ENCODE assay signal across 21 mouse cellular contexts in the genomic region with DNA sequence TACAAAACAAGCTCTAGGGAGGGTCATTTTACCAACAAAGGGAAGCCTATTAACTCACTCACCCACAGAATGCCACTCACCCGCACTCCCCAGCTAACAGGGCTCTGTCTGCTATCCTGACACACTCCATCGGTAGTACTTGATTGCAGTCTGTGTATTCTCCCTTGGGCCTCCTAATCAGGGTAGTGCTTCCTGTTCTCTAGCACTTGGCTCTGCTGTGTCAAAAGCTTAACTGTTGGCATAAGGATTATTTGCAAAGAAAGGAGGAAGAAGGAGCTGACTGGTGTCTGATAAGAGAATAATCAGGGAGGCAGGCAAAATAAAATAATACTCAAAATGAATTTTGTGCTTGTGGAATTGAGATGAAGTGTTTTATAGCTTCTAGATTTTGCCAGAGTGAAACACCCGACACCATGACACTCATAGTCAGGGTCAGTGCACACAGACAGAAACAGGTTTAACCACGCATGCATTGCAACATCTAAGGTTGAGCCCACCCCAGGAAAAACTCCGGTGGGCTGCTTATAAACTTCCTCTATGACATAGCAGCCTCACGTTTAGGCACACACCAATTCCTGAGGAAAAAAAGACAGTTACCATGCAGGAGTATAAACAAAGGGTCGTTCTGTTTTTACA. TPM values are rescaled to one million over a fixed set of nuclear protein-coding genes. Genes with fewer than 3 reads are reported as not detected.
A peak's percentile ranks its signal among the peaks of the same experiment; 100 is the strongest.
DNase-seq lines count a peak whose midpoint lies in the region; ATAC-seq and TF ChIP-seq lines count a peak whose summit lies in the region.
"Had no signal": no experiment of that assay in that cellular context is flagged by ENCODE, and none has a peak within 500 bp of the region (broad histone marks: within the 10 kb centered on the region; RNA-seq: fewer than 3 reads in every experiment).

No protein-coding gene starts in this region.

- H3K4me3 ChIP-seq in heart, adult 2 months, result no peak overlapping the region
- no peak overlapping the region for H3K4me3 ChIP-seq in limb, embryonic 14.5 days (replicated peaks; ENCODE audit: low read length)
- no peak overlapping the region for H3K4me3 ChIP-seq in limb, embryonic 10.5 days
- H3K4me3 ChIP-seq in MEL (ENCODE audit: control insufficient read depth in 1 of 2, insufficient read depth in 1 of 2, low read depth in 2 of 2, low read length in 2 of 2), result peak overlapping the region; percentile 38 to 40
- H3K4me3 ChIP-seq in heart, embryonic 16.5 days (ENCODE audit: low read length), result no peak overlapping the region
- H3K4me3 ChIP-seq: embryonic facial prominence, embryonic 13.5 days; forebrain, embryonic 15.5 days; gastrocnemius, adult 2 months; hindbrain, embryonic 13.5 days; neural tube, embryonic 15.5 days had no signal

- H3K27me3 ChIP-seq in heart, adult 2 months (ENCODE audit: control insufficient read depth, insufficient read depth, low read length), result no peaks in the 10 kb centered on the region
- H3K27me3 ChIP-seq in limb, embryonic 14.5 days (ENCODE audit: control insufficient read depth, insufficient read depth, low read length), result no peaks in the 10 kb centered on the region
- no peaks in the 10 kb centered on the region for H3K27me3 ChIP-seq in limb, embryonic 10.5 days (ENCODE audit: low read depth, poor library complexity, severe bottlenecking)
- no peaks in the 10 kb centered on the region for H3K27me3 ChIP-seq in MEL (ENCODE audit: control insufficient read depth in 1 of 2, insufficient read depth in 2 of 2, low read length in 2 of 2)
- H3K27me3 ChIP-seq in heart, embryonic 16.5 days (ENCODE audit: control insufficient read depth, insufficient read depth, low read length), result no peaks in the 10 kb centered on the region
- H3K27me3 ChIP-seq: embryonic facial prominence, embryonic 13.5 days; forebrain, embryonic 15.5 days; hindbrain, embryonic 13.5 days; neural tube, embryonic 15.5 days had no signal

- H3K79me2 ChIP-seq in heart, adult 2 months (replicated peaks; ENCODE audit: control insufficient read depth, insufficient read depth, low read length), result no peaks in the 10 kb centered on the region
- peaks cover 5% of the 10 kb centered on the region for H3K79me2 ChIP-seq in MEL (ENCODE audit: control insufficient read depth, insufficient read depth, low read length, poor library complexity)

- no peak overlapping the region for H3K4me2 ChIP-seq in limb, embryonic 14.5 days (replicated peaks; ENCODE audit: low read depth, low read length, severe bottlenecking)
- H3K4me2 ChIP-seq in heart, embryonic 16.5 days (ENCODE audit: low read depth, low read length), result no peak overlapping the region
- H3K4me2 ChIP-seq: embryonic facial prominence, embryonic 13.5 days; forebrain, embryonic 15.5 days; hindbrain, embryonic 13.5 days; neural tube, embryonic 15.5 days had no signal

- no peak; the same call in 1 of the 2 replicates for TF ChIP-seq RAD21 in MEL (IDR thresholded peaks at IDR 0.05; ENCODE audit: low read depth, low read length)

- intact Hi-C loops in heart, adult 2 months (cut with DNase I), result no loop called here

- ATAC-seq in limb, embryonic 14.5 days (ENCODE audit: low FRiP score, low read depth), result no peak
- ATAC-seq in heart, embryonic 16.5 days (replicated peaks; ENCODE audit: extremely low read depth, insufficient read depth, low FRiP score), result peak; percentile 90
- ATAC-seq: forebrain, embryonic 15.5 days had no signal

- H3K27ac ChIP-seq in heart, adult 2 months, result no peak overlapping the region
- no peak overlapping the region for H3K27ac ChIP-seq in limb, embryonic 14.5 days (replicated peaks; ENCODE audit: low read depth, low read length)
- H3K27ac ChIP-seq in limb, embryonic 10.5 days, result no peak overlapping the region
- peak overlapping the region; percentile 95 for H3K27ac ChIP-seq in MEL (ENCODE audit: control insufficient read depth, low read depth, low read length)
- H3K27ac ChIP-seq in heart, embryonic 16.5 days (ENCODE audit: low read length), result peak overlapping the region; percentile 58
- H3K27ac ChIP-seq: embryonic facial prominence, embryonic 13.5 days; forebrain, embryonic 15.5 days; gastrocnemius, adult 2 months; hindbrain, embryonic 13.5 days; neural tube, embryonic 15.5 days had no signal

- no peak for TF ChIP-seq EP300 in heart, adult 2 months (IDR thresholded peaks at IDR 0.05; ENCODE audit: insufficient read depth, low read depth, low read length)
- peak; percentile 96 for TF ChIP-seq EP300 in MEL (IDR thresholded peaks at IDR 0.05; ENCODE audit: low read depth in 1 of 2, low read length in 2 of 2)

- no peak for TF ChIP-seq POLR2A in heart, adult 2 months (IDR thresholded peaks at IDR 0.05; ENCODE audit: insufficient read depth, low read depth, low read length)
- TF ChIP-seq POLR2A in limb, embryonic 14.5 days (IDR thresholded peaks at IDR 0.05; ENCODE audit: borderline replicate concordance, extremely low read depth, insufficient read depth, insufficient read length), result no peak
- peak; percentile 32 to 92; a peak in 2 of 4 replicates for TF ChIP-seq POLR2A in MEL (IDR thresholded peaks at IDR 0.05; ENCODE audit: control insufficient read depth in 1 of 2, insufficient read depth in 1 of 2, low read depth in 1 of 2, low read length in 2 of 2, poor library complexity in 1 of 2)

- H3K4me1 ChIP-seq in heart, adult 2 months (ENCODE audit: control insufficient read depth, insufficient read depth, low read length), result peaks cover 4% of the 10 kb centered on the region
- peaks cover 8% of the 10 kb centered on the region for H3K4me1 ChIP-seq in limb, embryonic 14.5 days (ENCODE audit: control insufficient read depth, insufficient read depth, low read length)
- 0 out of 2 replicates have a peak, but pooled peaks cover 4% of the 10 kb centered on the region for H3K4me1 ChIP-seq in limb, embryonic 10.5 days
- H3K4me1 ChIP-seq in MEL (ENCODE audit: control insufficient read depth in 1 of 2, insufficient read depth in 2 of 2, low read length in 2 of 2), result peaks cover 25 to 27% of the 10 kb centered on the region in 2 experiments
- H3K4me1 ChIP-seq in heart, embryonic 16.5 days (ENCODE audit: control insufficient read depth, insufficient read depth, low read length), result peaks cover 23% of the 10 kb centered on the region
- H3K4me1 ChIP-seq: embryonic facial prominence, embryonic 13.5 days; forebrain, embryonic 15.5 days had no signal

- H3K36me3 ChIP-seq in heart, adult 2 months (ENCODE audit: control insufficient read depth, insufficient read depth, low read length), result no peaks in the 10 kb centered on the region
- H3K36me3 ChIP-seq in limb, embryonic 14.5 days (ENCODE audit: control insufficient read depth, insufficient read depth, low read length), result no peaks in the 10 kb centered on the region
- no peaks in the 10 kb centered on the region for H3K36me3 ChIP-seq in limb, embryonic 10.5 days
- H3K36me3 ChIP-seq in MEL (ENCODE audit: control insufficient read depth in 1 of 2, insufficient read depth in 2 of 2, low read length in 2 of 2), result peaks cover 0 to 35% of the 10 kb centered on the region in 2 experiments; a peak in 2 of 4 replicates
- no peaks in the 10 kb centered on the region for H3K36me3 ChIP-seq in heart, embryonic 16.5 days (ENCODE audit: control insufficient read depth, insufficient read depth)
- H3K36me3 ChIP-seq: embryonic facial prominence, embryonic 13.5 days; forebrain, embryonic 15.5 days; hindbrain, embryonic 13.5 days; neural tube, embryonic 15.5 days had no signal

- 30% methylated on average over 7 of the region's 7 CpGs for WGBS in heart, adult 2 months
- 28% methylated on average over 7 of the region's 7 CpGs for WGBS in limb, embryonic 14.5 days
- 69% methylated on average over 7 of the region's 7 CpGs for WGBS in limb, embryonic 10.5 days
- WGBS in heart, embryonic 16.5 days, result 30% methylated on average over 7 of the region's 7 CpGs

- no peaks in the 10 kb centered on the region for H3K9me3 ChIP-seq in limb, embryonic 14.5 days (ENCODE audit: control insufficient read depth, low read length)
- H3K9me3 ChIP-seq in limb, embryonic 10.5 days (replicated peaks), result no peaks in the 10 kb centered on the region
- H3K9me3 ChIP-seq in MEL (replicated peaks; ENCODE audit: insufficient read depth, low read length), result no peaks in the 10 kb centered on the region
- no peaks in the 10 kb centered on the region for H3K9me3 ChIP-seq in heart, embryonic 16.5 days (replicated peaks; ENCODE audit: control insufficient read depth, low read length)
- H3K9me3 ChIP-seq: embryonic facial prominence, embryonic 13.5 days; forebrain, embryonic 15.5 days; hindbrain, embryonic 13.5 days; neural tube, embryonic 15.5 days had no signal

- no peak for TF ChIP-seq CTCF in heart, adult 2 months (IDR thresholded peaks at IDR 0.05)
- TF ChIP-seq CTCF in MEL (IDR thresholded peaks at IDR 0.05 in 2 of 3, conservative IDR thresholded peaks at IDR 0.05 in 1 of 3; ENCODE audit: control insufficient read depth in 1 of 3, insufficient read depth in 1 of 3, low read depth in 2 of 3, low read length in 3 of 3, poor library complexity in 1 of 3, severe bottlenecking in 1 of 3), result no peak

- H3K9ac ChIP-seq in heart, adult 2 months (ENCODE audit: low read depth, low read length), result no peak overlapping the region
- H3K9ac ChIP-seq in limb, embryonic 14.5 days (ENCODE audit: low read depth, low read length, severe bottlenecking), result no peak overlapping the region
- H3K9ac ChIP-seq in MEL (ENCODE audit: control insufficient read depth, low read depth, low read length, poor library complexity, severe bottlenecking), result peak overlapping the region; percentile 69
- no peak overlapping the region for H3K9ac ChIP-seq in heart, embryonic 16.5 days (ENCODE audit: low read length)
- H3K9ac ChIP-seq: embryonic facial prominence, embryonic 13.5 days; forebrain, embryonic 15.5 days; hindbrain, embryonic 13.5 days; neural tube, embryonic 15.5 days had no signal

- peak; percentile 89 for DNase-seq in heart, adult 11 months
- DNase-seq in heart, adult 2 months, result no peak
- DNase-seq in limb, embryonic 14.5 days (ENCODE audit: low spot score), result peak; percentile 10
- DNase-seq in limb, embryonic 10.5 days (ENCODE audit: low spot score), result no peak
- peak; percentile 97 for DNase-seq in MEL (ENCODE audit: low read depth, low spot score)
- no peak for DNase-seq in gastrocnemius, postnatal 25 days
- DNase-seq in ovary, postnatal 14 days (ENCODE audit: low spot score), result no peak
- DNase-seq: B cell, adult 2 months; cerebellum, adult 9-11 months; gastrocnemius, adult 2 months; kidney, adult 18-20 months; layer of hippocampus, adult 9-11 months; lung, adult 2 months; thymus, postnatal 36 days had no signal

RNA-seq across cellular contexts. Expression of a gene that starts 22.9 kb away (rescaled TPM):
- total RNA-seq in heart, adult 2 months (2021), result 10 to 100 TPM; 26.3 to 27.2 TPM
- polyA plus RNA-seq in heart, adult 2 months (2012; rRNA removed), result 16.9 and 27.0 TPM in 2 replicates
- 0.97 and 0.99 TPM in 2 replicates for polyA plus RNA-seq in limb, embryonic 14.5 days (2012; rRNA removed)
- 1.5 and 1.8 TPM in 2 replicates for polyA plus RNA-seq in limb, embryonic 14.5 days (2014; fragmentation: Nextera tagmentation; extraction: Ambion mirVana)
- 0.11 and 0.20 TPM in 2 replicates for polyA plus RNA-seq in limb, embryonic 10.5 days (2016; fragmentation: Nextera tagmentation; extraction: Ambion mirVana)
- 1.5 and 2.7 TPM in 2 replicates for total RNA-seq in MEL (2012; rRNA removed)
- 1 to 10 TPM in 1 of 2 experiments, not detected in 1; 2.8 TPM for polyA plus RNA-seq in MEL (2012; ENCODE audit: insufficient read depth in 1 of 2, insufficient read length in 2 of 2, low read depth in 1 of 2, low replicate concordance in 2 of 2, missing spikeins in 1 of 2)
- 32.4 and 40.2 TPM in 2 replicates for polyA plus RNA-seq in heart, embryonic 16.5 days (2015; fragmentation: Nextera tagmentation; extraction: Ambion mirVana)
- total RNA-seq in gastrocnemius, postnatal 25 days (2021), result 1 to 10 TPM; 6.3 to 7.2 TPM

RNA-seq across cellular contexts. Expression of a gene that starts 29.2 kb away (rescaled TPM):
- total RNA-seq in heart, adult 2 months (2021), result 1 to 10 TPM; 2.8 to 3.1 TPM
- 1.5 and 2.9 TPM in 2 replicates for polyA plus RNA-seq in heart, adult 2 months (2012; rRNA removed)
- 0.09 TPM in 2 replicates for polyA plus RNA-seq in limb, embryonic 14.5 days (2012; rRNA removed)
- 0.11 and 0.18 TPM in 2 replicates for polyA plus RNA-seq in limb, embryonic 14.5 days (2014; fragmentation: Nextera tagmentation; extraction: Ambion mirVana)
- not detected in 2 replicates for polyA plus RNA-seq in limb, embryonic 10.5 days (2016; fragmentation: Nextera tagmentation; extraction: Ambion mirVana)
- 0.35 and 0.39 TPM in 2 replicates for total RNA-seq in MEL (2012; rRNA removed)
- under 1 TPM in 1 of 2 experiments, not detected in 1; 0.45 TPM for polyA plus RNA-seq in MEL (2012; ENCODE audit: insufficient read depth in 1 of 2, insufficient read length in 2 of 2, low read depth in 1 of 2, low replicate concordance in 2 of 2, missing spikeins in 1 of 2)
- polyA plus RNA-seq in heart, embryonic 16.5 days (2015; fragmentation: Nextera tagmentation; extraction: Ambion mirVana), result 3.1 and 3.3 TPM in 2 replicates
- 1 to 10 TPM; 1.7 to 4.2 TPM for total RNA-seq in gastrocnemius, postnatal 25 days (2021)
- total RNA-seq: ES-E14; monocyte, adult 5-6 weeks had no signal
- polyA plus RNA-seq: embryonic facial prominence, embryonic 13.5 days had no signal

RNA-seq across cellular contexts. Expression of a gene that starts 29.4 kb away (rescaled TPM):
- 10 to 100 TPM; 18.4 to 19.9 TPM for total RNA-seq in heart, adult 2 months (2021)
- 4.5 and 6.2 TPM in 2 replicates for polyA plus RNA-seq in heart, adult 2 months (2012; rRNA removed)
- 4.4 TPM in 2 replicates for polyA plus RNA-seq in limb, embryonic 14.5 days (2012; rRNA removed)
- polyA plus RNA-seq in limb, embryonic 14.5 days (2014; fragmentation: Nextera tagmentation; extraction: Ambion mirVana), result 4.9 and 5.3 TPM in 2 replicates
- polyA plus RNA-seq in limb, embryonic 10.5 days (2016; fragmentation: Nextera tagmentation; extraction: Ambion mirVana), result 6.9 and 8.1 TPM in 2 replicates
- total RNA-seq in MEL (2012; rRNA removed), result 25.7 and 28.3 TPM in 2 replicates
- 10 to 100 TPM in 1 of 2 experiments, not detected in 1; 20.2 TPM for polyA plus RNA-seq in MEL (2012; ENCODE audit: insufficient read depth in 1 of 2, insufficient read length in 2 of 2, low read depth in 1 of 2, low replicate concordance in 2 of 2, missing spikeins in 1 of 2)
- polyA plus RNA-seq in heart, embryonic 16.5 days (2015; fragmentation: Nextera tagmentation; extraction: Ambion mirVana), result 9.1 and 9.5 TPM in 2 replicates
- total RNA-seq in gastrocnemius, postnatal 25 days (2021), result 1 to 10 TPM; 8.1 to 8.6 TPM

Comparison
In these comparisons a context has a peak if more than half of its experiments do, and no peak if none do; other contexts are left out.
1. DNase-seq: peak in heart, adult 11 months (single experiment), limb, embryonic 14.5 days (single experiment) and MEL (single experiment); none in heart, adult 2 months (0 of 2), limb, embryonic 10.5 days (single experiment), gastrocnemius, postnatal 25 days (single experiment) and ovary, postnatal 14 days (single experiment).
2. H3K27ac ChIP-seq: peak in MEL (single experiment) and heart, embryonic 16.5 days (single experiment); none in heart, adult 2 months (single experiment), limb, embryonic 14.5 days (single experiment) and limb, embryonic 10.5 days (single experiment).
3. H3K4me3 ChIP-seq: peak in MEL (2 of 2); none in heart, adult 2 months (single experiment), limb, embryonic 14.5 days (single experiment), limb, embryonic 10.5 days (single experiment) and heart, embryonic 16.5 days (single experiment).
4. POLR2A ChIP-seq: peak in MEL (2 of 2); none in heart, adult 2 months (single experiment) and limb, embryonic 14.5 days (single experiment).